Mouse (Mus musculus) heart, adult 11 months (tissue): ENCODE results near the gene Dpysl4.

Experiments
- DNase-seq: peaks from one replicate; pipeline ENCODE4 v3.0.0; 2022

Gene Dpysl4

DNA sequence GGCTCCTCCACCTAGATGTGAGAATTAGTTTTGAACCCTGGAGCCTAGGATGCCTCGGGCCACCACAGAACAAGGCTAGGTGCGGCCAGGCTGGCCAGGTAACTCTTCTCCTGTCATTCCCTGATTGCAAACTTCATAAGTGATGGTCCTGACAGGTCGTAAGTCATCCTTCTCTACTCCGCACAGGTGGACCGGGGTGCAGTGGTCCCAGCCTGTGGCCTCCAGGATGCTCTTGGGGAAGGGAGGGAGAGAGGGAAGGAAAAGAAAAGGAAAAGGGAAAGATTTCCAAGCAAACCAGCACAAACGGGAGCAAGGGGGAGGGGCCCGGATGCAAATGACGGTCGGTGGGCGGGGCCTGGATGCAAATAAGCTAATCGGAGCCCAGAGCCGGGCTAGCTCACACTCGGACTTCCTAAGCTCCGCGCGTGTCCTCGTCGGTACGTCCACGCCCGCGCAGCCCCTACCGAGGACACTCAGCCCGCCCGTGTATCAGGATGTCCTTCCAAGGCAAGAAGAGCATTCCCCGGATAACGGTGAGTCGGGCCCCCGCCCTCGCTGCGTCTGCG, at the start of gene Dpysl4:
TSS of gene Dpysl4 (plus strand) at position 373 of the 566 bp plus-strand sequence.
- peak; percentile 93 for DNase-seq

GRCm38 (mm10) chr7:139063406-139063805, 22.4 kb upstream of the Dpysl4 start:
- DNase-seq: no peak

DNA sequence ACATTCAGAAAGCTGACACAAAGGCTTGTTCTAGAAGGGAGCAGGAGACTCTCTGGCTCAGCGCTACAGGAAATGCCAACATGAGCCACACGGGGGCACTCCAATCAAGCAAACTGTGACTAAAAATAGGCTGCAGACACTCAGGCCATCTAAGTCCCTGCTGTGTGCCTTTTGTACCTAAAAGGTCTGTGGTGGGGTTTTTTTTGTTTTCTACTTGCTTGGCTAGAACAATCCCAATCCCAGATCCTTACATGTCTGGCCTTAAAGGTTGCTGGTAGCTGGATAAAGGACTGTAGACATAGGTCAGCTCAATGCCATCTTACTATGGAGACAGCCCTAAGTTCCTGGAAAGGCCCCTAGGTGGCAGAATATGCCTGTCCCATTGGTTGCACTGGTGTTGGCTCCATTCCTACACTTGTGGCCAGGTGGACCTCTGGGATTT, 17.6 kb upstream of the Dpysl4 start:
- no peak for DNase-seq

DNA sequence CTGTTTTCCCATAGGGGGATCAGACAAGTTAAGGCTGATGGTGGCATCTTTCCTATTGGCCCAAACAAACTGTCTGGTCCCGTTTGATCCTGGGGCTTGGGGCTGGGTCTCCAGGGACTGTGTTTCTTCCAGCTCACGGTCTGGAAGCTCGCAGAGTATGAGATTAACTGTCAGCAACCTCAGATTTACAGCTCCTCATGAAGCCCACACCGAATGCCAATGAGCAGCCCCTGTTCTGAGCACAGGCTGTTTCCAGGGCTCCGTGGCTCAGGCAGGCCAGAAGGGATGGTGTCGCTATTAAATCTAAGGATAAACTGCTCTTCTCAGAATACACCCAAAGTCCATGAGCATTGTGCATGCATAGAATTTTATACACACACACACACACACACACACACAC, 11.6 kb upstream of the Dpysl4 start:
- DNase-seq: no peak

DNA sequence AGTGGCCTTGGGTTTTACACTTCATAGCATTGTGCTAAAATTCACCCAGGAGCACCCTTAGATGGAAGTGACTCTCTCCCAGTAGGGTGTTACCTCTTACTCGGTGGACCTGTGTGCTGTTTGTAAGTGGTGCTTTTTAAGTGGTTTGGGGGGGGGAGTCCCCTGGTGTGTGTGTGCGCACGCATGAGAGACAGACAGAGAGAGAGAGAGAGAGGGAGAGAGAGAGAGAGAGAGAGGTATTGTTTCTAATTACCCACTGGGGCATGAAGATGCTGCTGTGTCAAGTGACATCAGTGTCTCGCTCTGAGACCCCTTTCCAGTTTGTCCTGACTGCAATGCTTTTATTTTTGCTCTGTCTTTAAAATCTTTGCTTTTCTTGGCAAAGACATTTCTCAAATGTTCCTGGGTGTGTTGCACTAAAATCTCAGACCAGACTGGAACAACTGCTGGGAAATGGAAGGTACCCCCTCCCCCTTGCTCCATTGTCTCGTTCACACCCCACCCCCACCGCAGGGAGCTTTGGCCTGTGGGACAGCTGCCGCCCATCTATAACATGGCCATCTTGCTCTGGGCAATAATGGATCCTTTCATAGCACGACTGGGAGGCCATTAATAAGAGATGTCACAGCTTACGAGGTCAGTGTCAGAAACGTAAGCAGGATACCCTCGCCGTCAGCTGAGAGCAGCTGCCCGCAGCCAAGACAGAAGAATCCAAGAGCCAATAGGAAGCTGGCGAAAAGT, 10.6 kb upstream of the Dpysl4 start:
- no peak for DNase-seq

DNA sequence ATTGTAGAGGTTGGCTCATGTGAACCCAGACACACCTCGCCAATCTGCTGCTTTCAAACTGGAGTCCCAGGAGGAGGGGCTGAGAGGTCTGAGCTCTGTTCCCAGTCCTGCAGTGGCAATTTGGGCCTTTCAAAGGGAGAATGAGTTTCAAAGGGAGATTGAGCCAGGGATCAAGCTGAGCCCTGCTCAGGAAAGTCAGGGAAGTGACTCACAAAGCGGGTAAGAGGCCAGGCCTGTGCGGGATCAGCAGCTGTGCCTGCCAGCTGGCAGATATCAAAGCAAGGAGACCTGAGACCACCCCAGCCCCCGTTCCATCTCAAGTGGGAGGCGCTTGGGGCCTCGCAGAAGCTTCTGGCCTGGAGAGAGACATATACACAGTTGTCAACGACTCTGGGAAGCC, 8.5 kb upstream of the Dpysl4 start:
- no peak for DNase-seq

DNA sequence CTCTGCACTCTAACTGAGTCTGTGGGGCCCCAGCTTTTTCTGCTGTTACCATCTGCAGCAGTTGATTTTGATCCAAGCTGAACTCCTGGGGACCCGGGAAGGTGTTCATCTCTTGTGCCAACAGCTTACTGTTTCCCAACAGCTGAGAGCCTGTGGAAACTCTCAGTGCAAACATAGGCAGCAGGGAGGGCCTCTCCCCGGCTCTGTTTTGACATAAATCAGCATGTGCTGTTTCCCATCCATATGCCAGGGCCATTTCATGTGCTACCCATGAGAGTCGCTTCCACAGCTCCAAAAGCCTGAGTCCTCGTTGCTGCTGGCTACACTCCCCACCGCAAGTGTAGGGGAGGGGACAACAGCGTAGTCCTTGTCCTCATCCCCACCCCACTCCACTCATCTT, 7.6 kb upstream of the Dpysl4 start:
- DNase-seq: no peak

DNA sequence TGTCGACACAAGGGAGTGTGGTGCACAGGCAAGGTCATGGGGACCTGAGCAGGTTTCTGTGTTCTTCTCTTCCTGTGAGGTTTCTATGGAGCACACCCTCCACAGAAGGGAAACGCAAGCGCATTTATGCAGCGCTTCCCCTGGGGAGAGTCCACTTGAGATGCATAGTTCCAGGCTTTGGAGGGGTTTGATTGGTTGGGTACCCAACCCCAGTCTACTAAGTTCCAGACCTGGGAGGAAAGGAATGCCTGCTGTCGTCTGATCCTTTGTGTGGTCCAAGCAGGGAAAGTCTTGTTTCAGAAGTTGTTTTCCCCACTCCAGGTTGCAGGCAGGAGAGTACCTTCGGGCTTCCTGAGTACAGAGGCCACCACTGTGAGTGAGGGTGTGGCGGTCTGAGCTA, 6.7 kb upstream of the Dpysl4 start:
- DNase-seq: no peak

GRCm38 (mm10) chr7:139080714-139081113, 5.1 kb upstream of the Dpysl4 start:
- no peak for DNase-seq

- DNase-seq: no peak
Measured at GRCm38 (mm10) chr7:139081158-139081557, 4.6 kb upstream of the Dpysl4 start.

GRCm38 (mm10) chr7:139082281-139082680, 3.5 kb upstream of the Dpysl4 start:
- DNase-seq: no peak

GRCm38 (mm10) chr7:139084316-139084715, 1.5 kb upstream of the Dpysl4 start:
- DNase-seq: no peak

- no peak for DNase-seq
Measured at GRCm38 (mm10) chr7:139086195-139087158, 676 bp downstream of the Dpysl4 start.

GRCm38 (mm10) chr7:139087801-139088200, 2.0 kb downstream of the Dpysl4 start:
- peak; percentile 97 for DNase-seq

DNA sequence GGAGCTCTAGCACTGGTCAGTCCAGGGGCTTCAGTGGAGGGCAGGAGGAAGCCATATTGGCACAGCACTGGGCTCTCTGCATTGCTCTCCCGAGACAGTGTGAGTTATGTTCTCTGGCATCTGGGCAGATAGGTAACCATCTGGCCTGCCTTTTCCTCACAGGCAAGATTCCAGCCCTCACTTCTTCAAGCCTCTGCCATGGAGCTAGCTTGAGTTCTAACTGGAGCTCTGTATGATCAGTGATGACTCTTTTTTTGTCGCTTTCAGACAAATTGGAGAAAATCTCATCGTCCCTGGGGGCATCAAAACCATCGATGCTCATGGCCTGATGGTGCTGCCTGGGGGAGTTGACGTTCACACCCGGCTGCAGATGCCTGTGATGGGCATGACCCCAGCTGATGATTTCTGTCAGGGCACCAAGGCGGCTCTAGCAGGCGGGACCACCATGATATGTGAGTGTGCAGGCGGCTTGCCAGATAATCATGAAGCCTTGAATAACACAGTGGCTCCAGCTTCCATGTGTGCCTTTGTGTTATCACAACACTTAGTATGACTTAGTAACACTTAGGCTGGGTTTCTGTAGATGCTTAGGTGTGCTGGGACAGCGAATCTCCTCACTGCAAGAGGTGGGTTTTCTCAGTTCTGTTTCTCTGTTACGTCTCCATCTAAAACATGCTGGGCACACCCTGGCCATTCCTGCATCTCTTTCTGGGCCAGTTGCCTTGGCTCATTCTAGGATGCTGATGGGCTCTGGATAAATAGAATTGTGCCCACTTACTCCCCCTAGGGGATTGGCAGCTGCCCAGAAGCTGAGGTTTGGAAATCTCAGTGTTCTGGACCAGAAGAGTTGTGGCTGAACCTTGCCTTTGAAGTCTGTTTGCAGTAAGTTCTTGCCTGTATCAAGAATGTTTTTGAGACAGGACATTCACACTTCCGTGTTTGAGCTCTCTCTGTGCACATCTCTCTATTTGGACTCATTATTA, 4.4 kb downstream of the Dpysl4 start:
- DNase-seq: no peak

GRCm38 (mm10) chr7:139091681-139092080, 5.9 kb downstream of the Dpysl4 start:
- DNase-seq: no peak

GRCm38 (mm10) chr7:139092676-139093075, 6.9 kb downstream of the Dpysl4 start:
- DNase-seq: no peak

DNA sequence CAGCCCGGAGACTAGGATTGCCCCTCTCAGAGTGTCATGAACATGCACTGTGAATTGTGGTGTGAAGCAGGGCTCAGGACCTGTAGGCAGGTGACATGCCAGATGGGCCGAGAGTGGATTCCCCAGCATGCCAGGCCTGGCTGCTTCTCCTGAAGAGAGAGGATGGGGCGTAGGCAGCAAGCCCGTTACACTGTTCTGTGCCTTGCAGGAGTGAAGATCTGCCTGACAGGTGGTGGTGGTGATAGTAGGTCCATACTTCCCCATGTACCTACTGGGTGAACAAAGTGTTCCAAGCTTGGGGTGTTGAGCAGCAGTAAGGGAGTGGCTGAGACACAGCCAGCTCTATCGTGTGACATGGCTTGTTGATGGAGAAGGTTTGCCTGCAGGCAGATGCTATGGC, 7.3 kb downstream of the Dpysl4 start:
- DNase-seq: no peak

DNA sequence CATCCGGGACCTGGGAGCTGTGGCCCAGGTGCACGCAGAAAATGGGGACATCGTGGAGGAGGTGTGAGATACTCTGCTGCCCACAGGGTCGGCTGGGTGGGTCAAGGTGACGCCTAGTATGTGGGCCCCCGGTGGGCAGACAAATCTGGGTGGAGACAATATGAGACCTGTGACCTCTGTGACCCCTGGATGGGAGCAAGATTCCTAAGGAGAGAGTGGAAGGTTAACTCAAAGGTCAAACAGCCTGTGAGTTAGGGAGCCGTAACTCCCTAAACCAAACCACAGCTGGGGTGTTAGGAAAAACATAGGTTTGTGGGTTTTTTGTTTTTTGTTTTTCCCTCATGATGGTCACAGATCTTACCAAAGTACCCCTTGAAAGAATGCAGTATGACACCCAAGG, 8.0 kb downstream of the Dpysl4 start:
- DNase-seq: no peak

DNA sequence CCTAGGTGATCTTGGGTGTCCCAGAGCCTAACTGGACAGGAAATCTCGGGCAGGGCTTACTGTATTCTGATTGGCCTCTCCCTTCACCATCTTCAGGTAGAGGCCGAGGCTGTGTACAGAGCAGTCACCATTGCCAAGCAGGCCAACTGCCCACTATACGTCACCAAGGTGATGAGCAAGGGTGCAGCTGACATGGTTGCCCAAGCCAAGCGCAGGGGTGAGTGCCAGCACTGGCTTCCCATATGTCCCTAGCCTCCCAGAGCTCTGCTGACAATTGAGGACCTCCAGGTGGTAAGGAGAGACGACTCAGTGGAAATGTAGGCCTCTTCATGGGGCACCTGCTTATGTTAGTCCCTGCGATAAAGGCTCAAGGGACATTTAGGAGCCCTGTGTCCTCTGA, 9.0 kb downstream of the Dpysl4 start:
- DNase-seq: no peak

GRCm38 (mm10) chr7:139095282-139095681, 9.5 kb downstream of the Dpysl4 start:
- no peak for DNase-seq

GRCm38 (mm10) chr7:139096399-139096798, 10.6 kb downstream of the Dpysl4 start:
- no peak for DNase-seq
